Mouse (Mus musculus) megakaryocyte, adult 5-6 weeks (primary cell): Measurements from ENCODE around the gene Sptlc3. TPM values are rescaled to one million over a fixed set of nuclear protein-coding genes. Genes with fewer than 3 reads are reported as not detected.

Source experiments
- ATAC-seq: 2 replicates; pipeline ENCODE4 v1.8.0; 2016; ENCODE audit warnings: mild to moderate bottlenecking, inconsistent platforms; ENCODE audit not compliant: poor library complexity, severe bottlenecking
- total RNA-seq, 2 experiments: library from RNA; stranded (forward) in 1 of 2; stranded (reverse) in 1 of 2; fragments of 153-499, 151-499 nt in 1 of 2; fragments of 221-1000, 200-1000 nt in 1 of 2; gene quantifications; 2 replicates each; pipeline versions ENCODE4 v1.2.3 to v1.2.4; 2015 to 2017

Gene Sptlc3
- total RNA-seq, 2 experiments from 2014 or later: not detected

DNA sequence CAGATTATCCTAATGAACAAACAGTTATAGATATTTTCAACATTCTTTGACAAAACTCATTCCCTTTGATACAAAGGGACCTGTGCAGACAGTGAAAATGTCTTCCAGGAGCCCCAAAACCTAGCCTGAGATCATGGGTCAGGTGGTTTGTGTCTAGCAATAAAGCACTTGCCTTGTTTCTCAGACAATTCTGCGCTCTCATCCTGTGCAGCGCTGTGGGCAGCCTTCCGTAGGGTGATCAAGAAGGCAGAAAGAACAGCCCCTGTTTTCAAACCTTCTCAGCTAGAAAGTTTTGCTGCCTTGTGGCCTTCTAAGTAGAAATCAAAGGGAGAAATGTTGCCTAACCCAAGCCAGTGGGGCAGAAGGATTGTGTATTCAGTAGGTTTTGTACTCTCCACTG is 135.9 kb downstream of the Sptlc3 start:
- no peak for ATAC-seq

DNA sequence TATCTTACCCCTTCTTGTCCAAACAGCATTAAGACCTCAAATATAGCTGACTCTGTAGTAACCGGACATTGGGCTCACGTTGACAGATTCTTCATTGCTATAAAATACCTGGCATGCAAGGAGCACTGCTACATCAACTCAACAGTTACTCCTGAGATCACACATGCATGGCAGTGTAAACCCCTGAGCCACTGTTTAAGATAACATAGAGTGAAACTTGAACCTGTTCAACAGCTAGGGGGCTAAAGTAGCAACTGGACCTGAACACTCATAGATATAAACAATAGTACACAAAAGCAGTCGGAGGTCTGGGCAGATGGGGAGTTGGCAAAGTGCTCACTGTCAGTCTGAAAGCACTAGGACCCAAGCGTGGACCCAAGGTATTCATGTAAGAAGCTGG is 140.8 kb downstream of the Sptlc3 start:
- no peak for ATAC-seq

DNA sequence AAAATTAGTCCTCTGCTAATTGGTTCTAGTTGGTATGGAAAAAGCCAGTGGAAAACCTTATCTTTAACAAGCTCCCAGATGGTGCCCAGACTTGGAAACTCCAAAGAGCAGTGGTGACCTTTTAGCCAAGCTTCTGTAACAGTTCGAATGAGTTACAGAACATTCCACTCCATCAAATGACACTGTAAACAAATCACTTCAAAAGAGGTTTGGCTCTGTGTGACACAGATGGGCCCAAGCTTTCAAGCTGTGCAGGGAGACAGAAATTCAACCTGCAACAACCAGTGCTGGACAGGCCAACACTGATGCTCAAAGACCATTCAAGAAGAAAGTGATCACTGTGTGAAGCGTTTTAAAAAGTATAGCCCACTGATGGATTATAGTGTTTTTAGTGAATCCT is 144.1 kb downstream of the Sptlc3 start:
- ATAC-seq: no peak

DNA sequence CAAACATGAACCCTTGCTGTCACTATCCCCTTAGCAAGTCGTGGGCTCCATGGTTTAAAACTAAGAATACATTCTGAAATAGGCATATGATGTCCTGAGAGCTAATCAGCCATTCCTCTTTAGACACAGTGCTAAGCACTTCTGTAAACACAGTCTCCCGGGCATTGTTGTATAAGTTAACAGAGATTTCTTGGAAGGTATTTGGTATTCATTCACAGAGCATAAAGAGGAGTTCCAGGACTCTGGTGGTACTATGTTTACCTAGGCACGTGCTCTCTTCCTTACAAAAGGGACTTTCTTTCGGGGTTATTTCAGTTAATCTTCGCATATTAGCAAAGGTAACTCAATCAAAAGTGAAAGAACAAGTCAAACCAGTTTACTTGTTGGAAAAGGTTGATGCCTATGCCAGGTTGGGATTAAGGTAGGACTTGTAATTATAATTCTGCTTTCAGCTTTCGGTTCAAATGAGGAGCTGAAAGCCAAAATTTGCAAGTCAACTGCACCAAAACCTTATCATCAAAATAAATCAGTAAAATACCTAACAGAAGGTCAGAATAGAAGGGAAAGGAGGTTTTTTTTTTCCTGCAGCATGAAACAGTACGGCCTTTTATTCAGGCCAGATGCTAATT is 148.2 kb downstream of the Sptlc3 start:
- no peak for ATAC-seq

DNA sequence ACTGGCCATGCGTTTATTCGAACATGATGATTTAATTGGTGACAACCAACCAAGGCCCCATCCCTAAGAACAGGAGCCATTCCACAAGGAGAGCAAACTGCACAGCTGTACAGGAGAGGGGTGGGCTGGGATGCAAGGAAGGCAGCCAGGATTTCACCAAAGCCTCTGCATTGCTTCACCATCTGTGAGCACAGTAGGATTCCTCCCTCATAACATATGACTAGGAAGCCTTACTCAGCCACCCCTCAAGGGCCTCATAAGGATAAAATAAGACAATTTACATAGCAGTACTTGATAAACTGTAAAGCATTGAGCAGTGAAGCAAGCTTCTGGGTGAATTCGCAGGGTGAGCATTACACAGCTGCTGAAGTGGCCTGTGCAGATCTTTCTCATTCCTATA is 155.8 kb downstream of the Sptlc3 start:
- no peak for ATAC-seq

DNA sequence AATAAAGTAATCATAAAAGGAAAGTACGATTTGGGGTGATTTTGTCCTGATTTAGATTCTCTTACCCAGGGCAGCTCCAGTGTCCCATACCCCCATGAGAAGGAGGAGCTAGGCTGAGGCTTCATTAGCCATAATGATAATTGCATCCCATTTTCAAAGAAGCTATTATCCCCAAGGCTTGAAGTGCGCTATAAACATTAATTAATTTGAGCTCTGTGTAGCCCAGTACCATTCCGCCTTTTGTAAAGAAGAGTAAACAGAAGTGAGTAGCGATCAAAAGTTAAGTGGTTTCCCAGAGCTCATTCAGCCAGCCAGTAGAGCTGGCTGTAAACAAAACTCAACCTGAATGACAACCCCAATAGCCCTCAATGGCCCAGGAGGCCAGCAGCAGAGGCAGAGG is 163.0 kb downstream of the Sptlc3 start:
- ATAC-seq: no peak

DNA sequence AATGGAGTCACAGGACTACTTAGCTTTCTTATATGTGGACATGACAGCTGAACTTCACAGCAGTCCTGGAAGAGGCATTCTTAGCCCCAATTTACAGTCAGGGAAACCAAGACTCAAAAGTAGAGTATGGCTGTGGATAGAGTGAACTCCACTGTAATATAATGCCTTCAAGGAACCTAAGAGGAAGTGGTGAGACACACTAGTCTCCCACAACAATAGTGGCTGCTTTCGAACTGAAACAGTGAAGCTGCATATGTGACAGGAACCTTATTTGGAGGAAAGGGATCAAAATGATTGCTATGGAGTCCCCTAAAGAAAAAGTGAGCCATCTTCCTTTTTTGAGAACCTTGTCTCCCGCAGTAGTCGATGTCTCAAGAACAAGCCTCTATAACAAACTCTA is 178.1 kb downstream of the Sptlc3 start:
- no peak for ATAC-seq

DNA sequence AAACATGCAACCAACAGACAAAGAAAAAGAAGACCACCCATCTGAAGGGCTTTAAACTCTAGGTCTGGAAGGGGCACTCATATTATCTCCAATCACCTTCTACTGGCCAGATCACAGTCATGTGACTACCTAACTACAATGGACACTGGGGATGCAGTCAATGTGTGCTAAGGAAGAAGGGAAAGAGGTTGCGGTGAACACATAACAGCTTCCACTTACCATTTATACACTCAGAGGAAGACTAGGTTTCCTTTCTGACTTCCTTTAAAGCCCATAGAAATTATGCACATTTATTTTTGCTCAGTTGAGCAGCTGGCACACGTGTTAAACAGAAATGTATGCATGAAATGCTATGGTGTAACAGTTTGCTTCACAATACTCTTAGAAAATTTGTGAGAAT is 178.7 kb downstream of the Sptlc3 start:
- ATAC-seq: no peak

DNA sequence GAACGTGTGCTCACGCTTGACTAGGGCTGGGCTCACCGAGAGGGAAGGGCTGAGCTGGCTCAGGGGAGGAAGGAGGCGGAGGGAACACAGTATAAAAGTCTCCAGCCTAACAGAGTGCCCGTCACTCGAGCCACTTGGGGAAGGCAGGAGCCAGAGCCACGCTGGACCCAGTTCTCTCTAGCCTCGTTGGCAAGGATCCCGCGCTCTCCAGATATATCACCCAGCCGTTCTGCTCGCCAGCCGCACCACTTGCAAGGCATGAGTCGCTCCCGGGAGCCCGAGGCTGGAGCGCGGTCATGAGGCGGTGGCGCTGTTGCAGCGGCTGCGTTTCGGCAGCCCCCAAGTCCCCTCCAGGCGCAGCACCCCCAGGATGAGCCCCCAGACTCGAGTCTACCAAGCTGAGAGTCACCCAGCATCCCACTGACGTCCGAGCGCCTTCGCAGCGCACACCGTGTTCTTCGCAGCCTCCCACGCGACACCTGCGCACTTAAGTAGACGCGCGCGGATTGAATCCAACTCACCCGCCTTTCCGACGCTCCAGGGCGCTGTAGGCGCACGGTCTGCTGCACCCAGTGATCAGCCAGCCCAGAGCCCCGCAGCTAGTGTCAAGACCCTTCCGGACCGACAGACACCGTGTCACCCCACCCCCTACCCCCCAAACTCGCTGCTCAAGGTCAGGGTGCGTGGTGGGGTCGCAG is 183.5 kb downstream of the Sptlc3 start:
- no peak for ATAC-seq

DNA sequence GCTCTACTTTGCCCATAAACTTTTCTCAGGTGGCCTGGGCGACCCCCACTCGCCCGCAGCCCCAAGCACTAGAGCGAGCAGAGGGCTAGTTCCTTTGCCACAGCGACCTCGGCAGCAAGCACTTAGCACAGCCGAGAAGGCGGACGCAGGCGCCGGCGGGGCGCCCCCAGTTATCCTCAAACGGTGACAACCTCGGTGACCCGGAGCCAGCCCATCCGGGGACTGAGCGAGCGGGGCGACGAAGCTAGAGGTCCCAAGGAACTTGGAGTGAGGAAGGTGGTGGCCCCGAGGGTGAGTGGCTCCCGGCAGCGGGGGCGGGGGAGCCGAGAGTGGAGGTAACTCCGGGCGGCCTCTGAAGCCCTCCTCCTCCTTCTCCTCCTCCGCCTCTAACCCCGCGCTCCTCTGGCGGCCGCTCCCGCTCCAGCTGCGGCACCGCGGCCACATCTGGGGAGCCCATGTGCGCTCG is 184.1 kb downstream of the Sptlc3 start, which contains the start of gene Ism1:
Ism1 (plus strand) TSS at position 370 of the 466 bp plus-strand sequence.
- no peak for ATAC-seq

DNA sequence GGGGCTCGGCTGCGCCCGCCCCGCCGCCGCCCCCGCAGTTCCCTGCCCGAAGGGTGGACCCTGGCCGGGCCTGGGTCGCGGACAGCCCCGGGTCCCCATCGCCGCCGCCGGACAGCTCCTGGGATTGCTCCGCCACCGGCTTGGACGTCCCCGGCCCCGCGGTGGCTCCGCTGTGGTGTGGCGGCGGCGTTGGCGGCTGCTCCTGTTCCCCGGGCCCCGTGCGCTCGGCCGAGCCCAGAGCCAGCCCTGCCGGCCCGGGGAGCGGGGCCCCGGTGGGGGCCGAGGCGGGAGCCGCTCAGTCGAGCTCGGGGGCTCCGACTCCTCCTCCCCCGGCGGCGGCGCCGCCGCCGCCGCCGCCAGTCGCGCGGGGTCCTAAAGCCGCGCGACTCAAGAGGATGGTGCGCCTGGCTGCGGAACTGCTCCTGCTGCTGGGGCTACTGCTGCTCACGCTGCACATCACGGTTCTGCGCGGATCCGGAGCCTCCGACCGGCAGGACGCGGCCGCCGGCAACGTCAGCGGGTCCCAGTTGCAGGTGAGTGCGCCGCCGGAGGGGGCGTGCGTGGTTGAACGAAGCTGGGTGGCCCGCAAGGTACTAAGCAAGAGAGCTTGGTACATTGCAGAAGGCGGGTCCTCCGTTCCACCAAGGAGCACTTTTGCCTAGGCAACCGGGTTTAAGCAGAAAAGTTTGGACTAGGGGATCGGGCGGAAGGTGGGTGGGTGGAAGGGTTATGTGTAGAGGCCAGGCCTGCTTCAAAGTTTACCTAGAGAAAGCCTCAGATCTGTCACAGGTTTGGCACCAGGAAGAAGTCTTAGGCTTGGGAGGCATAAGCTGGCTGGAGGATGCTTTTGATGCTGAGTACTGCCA is 184.8 kb downstream of the Sptlc3 start:
- ATAC-seq: no peak

DNA sequence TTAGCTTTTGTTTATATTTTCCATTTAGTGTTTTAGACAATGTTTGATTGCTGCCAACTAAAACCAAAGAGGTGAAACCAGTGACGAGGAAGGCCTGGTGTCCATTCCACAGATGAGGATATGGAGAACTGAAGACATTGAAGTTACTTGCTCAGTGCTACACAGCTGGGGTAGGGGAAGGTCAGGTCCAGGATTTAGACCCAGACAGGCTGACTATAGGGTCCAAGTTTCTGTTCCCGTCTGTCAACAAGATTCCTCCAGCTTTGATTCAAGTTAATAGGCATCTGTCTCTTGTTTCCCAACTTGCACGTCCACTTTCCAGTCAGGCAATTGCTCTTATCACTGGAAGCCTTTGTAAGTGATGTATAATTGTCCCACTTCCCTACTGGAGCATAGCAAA is 188.8 kb downstream of the Sptlc3 start:
- ATAC-seq: no peak

Other genes with a start within 250 kb of the Sptlc3 start
- not detected in 2 replicates for gene Ism1, start 184.3 kb downstream of the Sptlc3 start, total RNA-seq (2015)
- 0.18 TPM in 1 of 2 replicates, not detected in the other for gene Ism1, start 184.3 kb downstream of the Sptlc3 start, total RNA-seq (2017)